16 mouse cellular contexts compared by ENCODE assay signal in the genomic region with DNA sequence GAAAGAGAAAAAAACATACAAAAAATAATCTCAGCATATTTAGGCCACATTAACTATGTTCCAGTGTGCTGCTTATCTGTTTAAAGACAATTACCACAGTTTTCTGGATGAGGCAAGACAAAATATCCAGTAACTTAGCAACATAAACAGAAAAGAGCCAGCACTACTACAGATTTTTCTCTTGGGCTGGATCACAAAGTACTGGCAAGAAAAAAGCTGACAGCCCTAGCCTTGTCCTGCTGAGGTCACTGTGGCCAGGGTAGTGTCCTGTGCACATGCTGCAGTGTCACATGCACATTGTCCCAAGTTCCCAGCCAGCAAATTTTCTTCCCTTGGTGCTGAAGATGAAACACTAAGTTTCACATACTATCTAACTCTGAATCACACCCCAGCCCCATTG. TPM values are rescaled to one million over a fixed set of nuclear protein-coding genes. Genes with fewer than 3 reads are reported as not detected.
DNase-seq lines count a peak whose midpoint lies in the region; ATAC-seq and TF ChIP-seq lines count a peak whose summit lies in the region.
"Had no signal": no experiment of that assay in that cellular context is flagged by ENCODE, and none has a peak within 500 bp of the region (broad histone marks: within the 10 kb centered on the region; RNA-seq: fewer than 3 reads in every experiment).

No protein-coding gene starts in this region.

- no peaks in the 10 kb centered on the region for H3K9me3 ChIP-seq in lung, postnatal 0 days (ENCODE audit: low read length)
- H3K9me3 ChIP-seq: heart, embryonic 13.5 days; limb, embryonic 13.5 days had no signal

- no peaks in the 10 kb centered on the region for H3K36me3 ChIP-seq in kidney, adult 2 months (ENCODE audit: control insufficient read depth, insufficient read depth, low read length)
- no peaks in the 10 kb centered on the region for H3K36me3 ChIP-seq in lung, postnatal 0 days (ENCODE audit: insufficient read depth, low read length)
- H3K36me3 ChIP-seq: heart, embryonic 13.5 days; limb, embryonic 13.5 days had no signal

- no peak overlapping the region for H3K4me3 ChIP-seq in kidney, adult 2 months (ENCODE audit: insufficient read depth, low read depth, low read length)
- no peak overlapping the region for H3K4me3 ChIP-seq in lung, postnatal 0 days (ENCODE audit: low read depth, low read length)
- H3K4me3 ChIP-seq: heart, embryonic 13.5 days; limb, embryonic 13.5 days had no signal

- no peak overlapping the region for H3K4me2 ChIP-seq in lung, postnatal 0 days (replicated peaks; ENCODE audit: low read depth, low read length)
- H3K4me2 ChIP-seq: heart, embryonic 13.5 days; limb, embryonic 13.5 days had no signal

- H3K27ac ChIP-seq in kidney, adult 2 months (ENCODE audit: insufficient read depth, low read depth, low read length), result no peak overlapping the region
- H3K27ac ChIP-seq in lung, postnatal 0 days (ENCODE audit: low read length), result no peak overlapping the region
- H3K27ac ChIP-seq: heart, embryonic 13.5 days; limb, embryonic 13.5 days had no signal

- H3K9ac ChIP-seq in lung, postnatal 0 days (replicated peaks; ENCODE audit: low read depth), result no peak overlapping the region
- H3K9ac ChIP-seq: heart, embryonic 13.5 days; limb, embryonic 13.5 days had no signal

- TF ChIP-seq EP300 in lung, postnatal 0 days (IDR thresholded peaks at IDR 0.05), result 0 out of 2 replicates have a peak, but pooled peaks have one; percentile 8

- TF ChIP-seq CTCF in kidney, adult 2 months (conservative IDR thresholded peaks at IDR 0.05; ENCODE audit: insufficient read depth, insufficient read length, low read depth, low read length), result no peak
- no peak for TF ChIP-seq CTCF in lung, postnatal 0 days (IDR thresholded peaks at IDR 0.05)

- no peak for TF ChIP-seq POLR2A in kidney, adult 2 months (IDR thresholded peaks at IDR 0.05; ENCODE audit: low read depth, low read length)

- peak; percentile 66 for ATAC-seq in lung, postnatal 0 days
- ATAC-seq: activated CD4-positive, CD25-positive, alpha-beta regulatory T cell, adult 4 months had no signal

- peak; percentile 49 for DNase-seq in kidney, adult 2 months
- DNase-seq in kidney, adult 8-10 months, result no peak
- DNase-seq in adipocyte (ENCODE audit: low spot score), result peak; percentile 89
- DNase-seq in gastrocnemius, adult 8-10 months (ENCODE audit: low spot score in 2 of 2), result peak; percentile 16 to 24
- DNase-seq in lung, postnatal 0 days (ENCODE audit: low spot score), result peak; percentile 74
- no peak for DNase-seq in thymus, postnatal 10 days (ENCODE audit: low spot score in 2 of 2)
- DNase-seq in right cerebral cortex, postnatal 10 days (ENCODE audit: low spot score in 2 of 2), result no peak
- DNase-seq: cerebellum, adult 9-11 months; embryo, embryonic 11 days; kidney, postnatal 10 days; midbrain, embryonic 14.5 days; right cerebral cortex, postnatal 4 days; thymus, postnatal 25 days had no signal

- no peaks in the 10 kb centered on the region for H3K27me3 ChIP-seq in kidney, adult 2 months (replicated peaks; ENCODE audit: control insufficient read depth, insufficient read depth, low read length)
- H3K27me3 ChIP-seq in lung, postnatal 0 days (replicated peaks; ENCODE audit: insufficient read depth, low read length), result no peaks in the 10 kb centered on the region
- H3K27me3 ChIP-seq: limb, embryonic 13.5 days had no signal

- peaks cover 27% of the 10 kb centered on the region for H3K4me1 ChIP-seq in kidney, adult 2 months (ENCODE audit: control insufficient read depth, insufficient read depth, low read length)
- H3K4me1 ChIP-seq in lung, postnatal 0 days (ENCODE audit: insufficient read depth, low read depth, low read length), result peaks cover 11% of the 10 kb centered on the region; the same call in 1 of the 2 replicates

RNA-seq across cellular contexts. Expression of a gene that starts 43.0 kb away (rescaled TPM):
- 19.9 and 41.0 TPM in 2 replicates for polyA plus RNA-seq in kidney, adult 2 months (2012; rRNA removed)
- total RNA-seq in gastrocnemius, adult 8-10 months (2022), result 10 to 100 TPM in 1 of 4 experiments, 1 to 10 TPM in 3; 3.5 to 12.1 (median 8.5) TPM
- polyA plus RNA-seq in lung, postnatal 0 days (2015; fragmentation: Nextera tagmentation; extraction: Ambion mirVana), result 9.3 and 14.5 TPM in 2 replicates

Comparison
In these comparisons a context has a peak if more than half of its experiments do, and no peak if none do; other contexts are left out.
1. DNase-seq: peak in kidney, adult 2 months (single experiment), adipocyte (single experiment), gastrocnemius, adult 8-10 months (2 of 2) and lung, postnatal 0 days (single experiment); none in kidney, adult 8-10 months (0 of 2), thymus, postnatal 10 days (0 of 2) and right cerebral cortex, postnatal 10 days (0 of 2).